Mouse (Mus musculus): ENCODE data around the gene Zfp141. TPM values are rescaled to one million over a fixed set of nuclear protein-coding genes. Genes with fewer than 3 reads are reported as not detected.
"Not testable (repeated sequence)": the region's sequence is repeated elsewhere in the genome, so short reads cannot be mapped to it uniquely, and the experiment has no call there.

The Zfp141 gene
- 7.9 and 9.4 TPM in 2 replicates for polyA plus RNA-seq (2015; fragmentation: Nextera tagmentation; extraction: Ambion mirVana)

DNA sequence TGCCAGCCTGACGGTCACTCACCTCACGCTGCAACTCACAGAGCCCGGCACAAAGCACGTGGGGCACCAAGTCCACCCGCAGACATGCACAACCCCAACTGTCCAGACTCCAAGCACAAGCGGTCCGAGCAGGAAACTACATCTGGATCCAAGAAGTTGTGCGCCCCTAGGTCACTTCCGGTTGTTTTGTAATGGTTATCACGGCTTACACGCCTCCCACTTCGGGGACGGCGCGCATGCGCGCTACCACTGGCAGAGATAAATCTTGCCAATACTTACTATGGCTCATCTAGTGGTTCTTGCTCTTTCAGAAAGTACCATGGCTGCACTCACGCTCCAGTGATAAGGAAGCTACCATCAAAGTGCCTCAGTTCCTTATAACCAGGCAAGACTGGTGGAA lies at the start of gene Zfp141:
Gene Zfp141, minus strand, starts transcription at position 153 of the 400 bp plus-strand sequence.
- H3K27me3 ChIP-seq (replicated peaks); H3K9me3 ChIP-seq; H3K4me1 ChIP-seq; H3K36me3 ChIP-seq: not testable (repeated sequence)
- peak within 1 kb of the TSS; percentile 58 for H3K4me2 ChIP-seq
- 4% methylated on average over 18 of the region's 18 CpGs for WGBS
- peak within 1 kb of the TSS; percentile 58 for H3K9ac ChIP-seq
- H3K27ac ChIP-seq = 0 out of 2 replicates have a peak within 1 kb of the TSS, but pooled peaks have one; percentile 16
- ATAC-seq (ENCODE audit: insufficient read depth, low FRiP score, low read depth) = peak; percentile 95
- peak within 1 kb of the TSS; percentile 65 for H3K4me3 ChIP-seq (replicated peaks)

DNA sequence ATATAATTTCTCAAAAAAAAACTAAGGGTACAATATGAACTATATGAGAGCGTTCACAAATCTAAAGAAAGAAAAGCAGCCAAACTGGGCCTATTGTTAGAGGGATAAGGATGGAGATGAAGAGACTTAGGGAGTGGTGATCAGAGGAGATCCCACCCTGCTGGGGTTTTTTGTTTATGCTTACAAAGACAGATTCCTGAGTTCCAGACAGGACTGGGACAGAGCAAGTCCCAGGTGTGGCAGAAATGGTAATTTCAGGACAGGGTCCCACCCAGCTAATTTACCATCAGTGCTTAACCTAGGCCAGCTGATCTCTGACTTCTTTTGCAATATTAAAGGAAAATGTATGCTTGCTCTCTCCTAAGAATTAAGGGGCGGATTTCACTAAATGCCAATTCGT lies 46.2 kb upstream of the Zfp141 start:
- Histone ChIP-seq H3K27ac (no peak overlapping the region), H3K9ac (no peak overlapping the region), H3K9me3 (no peaks in the 10 kb centered on the region; the same call in 1 of the 2 replicates), H3K4me1 (no peaks in the 10 kb centered on the region), H3K27me3 (replicated peaks) (no peaks in the 10 kb centered on the region), H3K4me3 (replicated peaks) (no peak overlapping the region), H3K4me2 (no peak overlapping the region), H3K36me3 (no peaks in the 10 kb centered on the region)
- no peak for ATAC-seq (ENCODE audit: insufficient read depth, low FRiP score, low read depth)
- 78% methylated on average over 3 of the region's 3 CpGs for WGBS

DNA sequence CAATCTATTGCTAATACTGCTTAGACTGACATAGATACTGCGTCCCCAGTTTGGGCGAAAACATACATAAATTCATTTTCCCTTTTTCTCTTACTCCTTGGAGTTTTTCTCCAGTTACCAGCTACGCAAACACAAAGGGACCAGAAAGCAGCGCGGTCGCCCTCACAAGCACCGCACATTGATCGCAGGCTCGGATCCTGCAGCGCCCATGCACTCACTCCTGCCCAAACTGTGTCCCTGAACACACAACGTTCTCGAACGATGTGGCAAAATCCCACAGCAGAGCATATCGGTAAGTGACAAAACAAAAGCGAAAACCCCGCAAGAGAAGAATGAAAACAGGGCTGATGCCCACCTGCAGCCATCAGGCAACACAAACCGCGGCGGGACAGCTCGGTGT lies 354 bp downstream of the Zfp141 start:
- WGBS = under 1% methylated on average over 20 of the region's 20 CpGs
- ATAC-seq (ENCODE audit: insufficient read depth, low FRiP score, low read depth) = no peak
- H3K27me3 ChIP-seq (replicated peaks) = no peaks in the 10 kb centered on the region

DNA sequence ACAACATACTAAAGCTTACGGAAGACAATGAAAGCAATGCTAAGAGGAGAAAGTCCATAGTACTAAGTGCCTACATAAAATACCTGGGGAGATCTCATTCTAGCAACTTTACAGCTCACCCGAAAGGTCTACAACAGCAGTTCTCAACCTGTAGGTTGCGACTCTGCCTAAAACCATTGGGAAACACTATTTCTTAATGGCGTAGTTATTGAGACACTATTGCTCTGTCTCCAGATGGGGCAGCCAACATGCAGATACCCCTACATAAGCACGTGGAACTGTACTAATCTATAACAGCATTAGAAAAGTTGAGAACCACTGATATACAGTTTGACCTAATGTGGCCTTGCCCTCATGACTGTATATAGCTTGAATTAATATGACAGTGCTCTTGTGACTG lies 7.3 kb downstream of the Zfp141 start:
- peaks cover 7% of the 10 kb centered on the region for H3K36me3 ChIP-seq
- H3K4me2 ChIP-seq = no peak overlapping the region
- no peak for ATAC-seq (ENCODE audit: insufficient read depth, low FRiP score, low read depth)
- no peak overlapping the region for H3K27ac ChIP-seq
- no peaks in the 10 kb centered on the region for H3K4me1 ChIP-seq
- H3K9me3 ChIP-seq = no peaks in the 10 kb centered on the region
- 96% methylated on average over 5 of the region's 5 CpGs for WGBS
- no peaks in the 10 kb centered on the region for H3K27me3 ChIP-seq (replicated peaks)
- no peak overlapping the region for H3K9ac ChIP-seq
- no peak overlapping the region for H3K4me3 ChIP-seq (replicated peaks)

More for the DNA sequence above, 354 bp downstream of the Zfp141 start:
- peaks cover 7% of the 10 kb centered on the region for H3K36me3 ChIP-seq
- peak overlapping the region; percentile 58 for H3K9ac ChIP-seq
- peak overlapping the region; percentile 65 for H3K4me3 ChIP-seq (replicated peaks)
- H3K4me1 ChIP-seq = no peaks in the 10 kb centered on the region
- no peaks in the 10 kb centered on the region for H3K9me3 ChIP-seq
- H3K4me2 ChIP-seq = peak overlapping the region; percentile 58
- H3K27ac ChIP-seq = 0 out of 2 replicates have a peak overlapping the region, but pooled peaks have one; percentile 16

DNA sequence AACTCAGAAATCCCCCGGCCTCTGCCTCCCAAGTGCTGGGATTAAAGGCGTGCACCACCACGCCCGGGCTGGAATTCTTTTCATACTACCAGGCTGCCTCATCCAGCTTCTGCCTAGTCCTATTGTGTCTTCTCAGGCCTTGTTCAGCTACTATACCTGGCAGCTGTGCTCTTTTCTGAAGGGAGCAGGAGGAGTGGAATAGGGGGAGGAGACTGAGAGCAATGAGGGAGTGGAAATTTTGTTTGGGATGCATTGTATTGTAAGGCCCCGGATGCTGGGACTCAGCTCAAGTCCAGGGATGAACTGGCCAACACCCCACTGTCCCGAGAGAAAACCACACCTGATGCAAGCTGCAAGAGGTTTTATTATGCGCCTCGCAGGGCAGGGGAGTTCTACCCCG lies 8.2 kb downstream of the Zfp141 start:
- Histone ChIP-seq H3K27ac (no peak overlapping the region), H3K9me3 (no peaks in the 10 kb centered on the region), H3K27me3 (replicated peaks) (no peaks in the 10 kb centered on the region), H3K4me3 (replicated peaks) (no peak overlapping the region), H3K9ac (no peak overlapping the region), H3K36me3 (peaks cover 7% of the 10 kb centered on the region), H3K4me2 (no peak overlapping the region), H3K4me1 (no peaks in the 10 kb centered on the region)
- 90% methylated on average over 9 of the region's 9 CpGs for WGBS
- ATAC-seq (ENCODE audit: insufficient read depth, low FRiP score, low read depth) = no peak

DNA sequence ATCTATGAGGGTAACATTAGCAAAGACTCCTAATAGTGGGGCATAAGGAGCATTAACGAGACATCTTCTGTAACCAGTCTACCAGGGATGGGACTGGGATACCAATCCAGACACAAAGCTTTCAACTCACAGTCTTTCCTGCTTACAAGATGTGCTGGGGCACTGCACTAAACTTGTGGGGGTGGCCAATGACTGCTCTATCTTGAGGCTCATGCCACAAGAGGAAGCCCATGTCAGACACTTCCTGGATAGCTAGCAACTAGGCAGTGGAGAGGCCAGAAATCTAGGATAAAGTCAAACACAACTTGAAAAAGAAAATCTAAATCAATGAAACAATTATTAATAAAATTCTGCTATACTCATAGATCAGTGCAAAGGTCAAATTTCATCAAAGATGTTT lies 9.3 kb downstream of the Zfp141 start:
- Histone ChIP-seq H3K4me1 (no peaks in the 10 kb centered on the region), H3K4me3 (replicated peaks) (no peak overlapping the region), H3K36me3 (peaks cover 7% of the 10 kb centered on the region), H3K27ac (no peak overlapping the region), H3K9me3 (no peaks in the 10 kb centered on the region), H3K27me3 (replicated peaks) (no peaks in the 10 kb centered on the region), H3K4me2 (no peak overlapping the region), H3K9ac (no peak overlapping the region)
- no peak for ATAC-seq (ENCODE audit: insufficient read depth, low FRiP score, low read depth)
- WGBS = 85% methylated on average over 1 of the region's 1 CpGs

DNA sequence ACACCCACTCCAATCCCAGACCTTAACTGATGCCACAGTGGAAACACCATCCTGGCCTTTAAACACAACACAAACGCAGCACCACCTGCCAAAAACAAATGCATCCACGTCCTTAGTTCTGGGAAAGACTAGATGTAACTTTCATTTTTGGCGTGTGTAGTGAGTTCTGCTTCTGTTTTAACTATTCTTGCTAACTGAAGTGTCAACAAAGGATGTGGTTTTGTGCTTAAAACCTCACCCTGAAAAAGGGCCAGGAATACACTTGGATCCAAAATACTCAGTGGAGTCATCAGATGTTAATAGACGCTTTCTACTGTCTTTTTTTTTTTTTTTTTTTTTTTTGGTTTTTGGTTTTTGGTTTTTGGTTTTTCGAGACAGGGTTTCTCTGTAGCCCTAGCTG lies 14.7 kb downstream of the Zfp141 start:
- no peak for ATAC-seq (ENCODE audit: insufficient read depth, low FRiP score, low read depth)
- WGBS = 81% methylated on average over 5 of the region's 5 CpGs
- no peaks in the 10 kb centered on the region for H3K4me1 ChIP-seq

DNA sequence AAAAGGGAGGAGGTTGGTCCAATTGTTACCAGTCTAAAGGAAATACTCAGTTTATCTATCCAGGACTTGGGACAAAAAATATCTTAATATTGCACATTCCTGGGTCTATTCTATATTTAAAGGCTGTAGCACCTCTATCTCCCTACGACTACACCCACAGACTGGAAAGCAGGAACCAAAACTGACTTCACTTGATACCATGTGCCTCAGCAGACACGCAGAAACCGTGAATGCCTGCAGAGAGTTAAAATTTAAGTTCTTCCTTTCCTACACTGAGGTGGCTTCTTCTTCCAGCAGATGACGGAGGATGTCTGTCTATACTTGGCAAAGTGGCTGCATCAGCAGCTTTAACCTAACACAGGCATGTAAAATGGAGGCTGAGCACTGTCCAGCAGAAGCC lies 15.2 kb downstream of the Zfp141 start:
- no peak overlapping the region for H3K4me2 ChIP-seq
- H3K27ac ChIP-seq = no peak overlapping the region
- no peaks in the 10 kb centered on the region for H3K9me3 ChIP-seq
- no peak for ATAC-seq (ENCODE audit: insufficient read depth, low FRiP score, low read depth)
- H3K4me3 ChIP-seq (replicated peaks) = no peak overlapping the region
- H3K4me1 ChIP-seq = no peaks in the 10 kb centered on the region
- H3K27me3 ChIP-seq (replicated peaks) = no peaks in the 10 kb centered on the region
- no peak overlapping the region for H3K9ac ChIP-seq
- WGBS = 89% methylated on average over 4 of the region's 4 CpGs
- H3K36me3 ChIP-seq = peaks cover 7% of the 10 kb centered on the region; the same call in 1 of the 2 replicates

More for the DNA sequence above, 14.7 kb downstream of the Zfp141 start:
- Histone ChIP-seq H3K27ac (no peak overlapping the region), H3K4me3 (replicated peaks) (no peak overlapping the region), H3K4me2 (no peak overlapping the region), H3K9ac (no peak overlapping the region), H3K9me3 (no peaks in the 10 kb centered on the region), H3K36me3 (peaks cover 7% of the 10 kb centered on the region; the same call in 1 of the 2 replicates), H3K27me3 (replicated peaks) (no peaks in the 10 kb centered on the region)

DNA sequence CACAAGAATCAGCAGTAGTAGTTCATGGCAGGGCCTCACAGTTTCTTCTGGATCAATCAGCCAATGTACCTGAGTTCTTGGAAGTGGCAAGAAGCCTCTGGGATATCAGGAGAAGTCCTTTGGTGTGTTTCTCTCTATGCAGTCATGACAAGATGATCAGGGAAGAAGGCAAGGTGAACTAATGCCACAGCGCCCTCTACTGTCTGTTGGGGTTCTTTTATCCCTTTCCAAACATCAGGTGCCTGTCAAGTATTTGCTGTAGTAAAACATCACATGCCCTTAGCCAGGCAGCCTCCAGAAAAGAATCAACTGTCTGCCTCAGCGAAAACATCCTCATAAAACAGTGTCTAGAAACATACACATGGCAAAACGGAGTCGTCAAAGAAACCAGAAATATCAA lies 50.9 kb downstream of the Zfp141 start:
- H3K4me2 ChIP-seq = no peak overlapping the region
- H3K9ac ChIP-seq = no peak overlapping the region
- no peak overlapping the region for H3K27ac ChIP-seq
- no peaks in the 10 kb centered on the region for H3K4me1 ChIP-seq
- H3K9me3 ChIP-seq = no peaks in the 10 kb centered on the region
- 63% methylated on average over 4 of the region's 4 CpGs for WGBS
- H3K27me3 ChIP-seq (replicated peaks) = no peaks in the 10 kb centered on the region
- no peaks in the 10 kb centered on the region for H3K36me3 ChIP-seq
- ATAC-seq (ENCODE audit: insufficient read depth, low FRiP score, low read depth) = no peak
- H3K4me3 ChIP-seq (replicated peaks) = no peak overlapping the region

DNA sequence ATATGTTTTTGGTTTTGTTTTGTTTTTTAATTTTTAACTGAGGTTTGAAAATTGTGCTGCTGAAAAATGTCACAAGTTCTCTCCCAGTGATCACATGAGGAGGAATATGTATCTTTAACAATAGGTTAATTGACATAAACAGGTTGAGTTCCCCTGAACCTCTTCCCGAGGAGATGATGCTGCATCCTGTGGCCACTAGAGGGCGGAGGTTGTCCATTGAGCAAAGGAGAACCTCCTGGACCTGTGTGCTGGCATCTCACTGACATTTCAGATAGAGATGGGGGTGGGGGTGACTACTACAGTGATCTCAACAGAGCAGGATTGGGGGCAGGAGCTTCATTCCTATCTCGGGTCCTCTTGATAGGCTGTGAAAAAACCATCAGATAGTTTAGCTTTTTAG lies 54.9 kb downstream of the Zfp141 start:
- WGBS = 29% methylated on average over 3 of the region's 3 CpGs
- no peak overlapping the region for H3K9ac ChIP-seq
- no peak overlapping the region for H3K4me3 ChIP-seq (replicated peaks)
- H3K27ac ChIP-seq = no peak overlapping the region
- H3K4me1 ChIP-seq = no peaks in the 10 kb centered on the region
- no peaks in the 10 kb centered on the region for H3K27me3 ChIP-seq (replicated peaks)
- no peaks in the 10 kb centered on the region for H3K36me3 ChIP-seq
- no peak overlapping the region for H3K4me2 ChIP-seq
- no peaks in the 10 kb centered on the region for H3K9me3 ChIP-seq
- no peak for ATAC-seq (ENCODE audit: insufficient read depth, low FRiP score, low read depth)

DNA sequence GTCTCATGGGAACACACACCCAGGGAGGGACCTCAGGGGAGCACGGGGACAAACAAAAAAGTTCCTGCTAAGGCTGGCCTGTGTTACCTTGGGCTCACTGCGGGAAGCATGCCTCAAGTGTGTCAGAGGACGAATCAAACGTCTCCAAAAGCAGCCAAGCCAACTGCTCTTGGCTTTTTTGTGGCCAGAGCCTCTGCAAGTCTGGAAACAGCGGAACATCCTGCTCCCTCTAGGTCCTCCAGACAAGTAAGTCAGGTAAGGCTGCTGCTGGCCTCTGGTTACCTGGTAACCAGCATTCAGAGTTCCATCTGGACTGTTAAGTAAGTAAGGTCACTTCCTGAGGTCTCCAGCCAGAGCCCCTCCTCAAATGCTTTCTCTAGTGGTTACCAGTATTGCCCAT lies 57.7 kb downstream of the Zfp141 start, which contains the start of gene 4933421I07Rik:
Gene 4933421I07Rik, minus strand, starts transcription at position 271 of the 400 bp plus-strand sequence.
- Histone ChIP-seq H3K9ac (no peak within 1 kb of the TSS), H3K4me2 (no peak within 1 kb of the TSS), H3K27me3 (replicated peaks) (no peaks in the 10 kb centered on the region), H3K9me3 (no peaks in the 10 kb centered on the region), H3K36me3 (no peaks in the 10 kb centered on the region), H3K27ac (no peak within 1 kb of the TSS), H3K4me1 (no peaks in the 10 kb centered on the region), H3K4me3 (replicated peaks) (no peak within 1 kb of the TSS)
- 64% methylated on average over 5 of the region's 5 CpGs for WGBS
- no peak for ATAC-seq (ENCODE audit: insufficient read depth, low FRiP score, low read depth)

DNA sequence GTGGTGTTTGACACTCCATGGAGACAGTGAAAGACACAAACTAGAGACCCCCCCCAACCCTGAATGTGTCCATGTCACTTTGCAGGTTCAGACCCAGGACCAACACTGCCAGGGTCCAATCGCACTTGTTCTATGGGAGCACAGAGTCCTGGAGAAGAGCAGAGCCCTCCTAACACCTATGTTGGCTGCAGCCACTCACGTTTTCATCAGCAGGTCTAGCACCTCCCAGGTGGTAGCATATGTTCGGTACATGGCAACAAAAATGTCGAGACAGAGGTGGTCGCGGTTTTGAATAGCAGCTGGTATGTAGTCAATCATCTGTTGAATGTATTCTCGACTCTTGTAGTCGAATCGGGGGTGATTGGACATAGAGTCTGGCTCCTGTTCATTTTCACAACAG lies 58.2 kb downstream of the Zfp141 start:
- 79% methylated on average over 9 of the region's 9 CpGs for WGBS
- Histone ChIP-seq H3K27me3 (replicated peaks) (no peaks in the 10 kb centered on the region), H3K4me2 (no peak overlapping the region), H3K4me1 (no peaks in the 10 kb centered on the region), H3K27ac (no peak overlapping the region), H3K36me3 (no peaks in the 10 kb centered on the region), H3K4me3 (replicated peaks) (no peak overlapping the region), H3K9me3 (no peaks in the 10 kb centered on the region), H3K9ac (no peak overlapping the region)
- no peak for ATAC-seq (ENCODE audit: insufficient read depth, low FRiP score, low read depth)
